Mouse (Mus musculus) midbrain, embryonic 10.5 days (tissue): Measurements from ENCODE around the gene Txndc16. TPM values are rescaled to one million over a fixed set of nuclear protein-coding genes. Genes with fewer than 3 reads are reported as not detected.

Experiments used
- DNase-seq: peaks from one replicate; pipeline ENCODE4 v3.0.0-alpha.2; 2017; ENCODE audit warnings: low spot score
- H3K27ac ChIP-seq: fragments of 300-500 bp; sonication (generic); replicated peaks from 2 replicates; pipeline ENCODE4 v1.5.1; 2016; ENCODE audit warnings: mild to moderate bottlenecking
- H3K27me3 ChIP-seq: fragments of 300-500 bp; sonication (generic); 2 replicates; pipeline ENCODE4 v1.6.1; 2016; ENCODE audit warnings: low read depth, mild to moderate bottlenecking; ENCODE audit not compliant: poor library complexity, severe bottlenecking
- H3K36me3 ChIP-seq: fragments of 300-500 bp; sonication (generic); 2 replicates; pipeline ENCODE4 v1.6.1; 2016; ENCODE audit warnings: mild to moderate bottlenecking, moderate library complexity
- H3K4me1 ChIP-seq: fragments of 300-500 bp; sonication (generic); 2 replicates; pipeline ENCODE4 v1.6.1; 2016
- H3K4me3 ChIP-seq: fragments of 300-500 bp; sonication (generic); 2 replicates; pipeline ENCODE4 v1.5.1; 2016; ENCODE audit warnings: mild to moderate bottlenecking, moderate library complexity
- H3K9me3 ChIP-seq: fragments of 300-500 bp; sonication (generic); replicated peaks from 2 replicates; pipeline ENCODE4 v1.6.1; 2016; ENCODE audit warnings: mild to moderate bottlenecking
- WGBS: fragments of 180-500 bp; shearing (Covaris S2); methylation state at CpG from one replicate; pipeline ENCODE4 v1.1.7; 2016; 5-methylcytosine and 5-hydroxymethylcytosine counted together
- polyA plus RNA-seq: library from polyadenylated mRNA; unstranded; fragments of >200 nt; fragmentation: Nextera tagmentation; extraction: Ambion mirVana; gene quantifications from 2 replicates; pipeline ENCODE4 v1.2.1, GENCODE M21; 2016

Txndc16 gene
- 15.8 and 17.3 TPM in 2 replicates for polyA plus RNA-seq

- Histone ChIP-seq H3K4me3 (peak within 1 kb of the TSS; percentile 91), H3K27ac (peak within 1 kb of the TSS; percentile 96), H3K36me3 (no peaks in the 10 kb centered on the region), H3K4me1 (peaks cover 20% of the 10 kb centered on the region), H3K27me3 (no peaks in the 10 kb centered on the region), H3K9me3 (no peaks in the 10 kb centered on the region)
- DNase-seq, result peak; percentile 76
- WGBS, result under 1% methylated on average over 59 of the region's 59 CpGs
Measured at GRCm38 (mm10) chr14:45220090-45220956, at the start of gene Txndc16. Txndc16 (minus strand) TSS chr14:45220328.

GRCm38 (mm10) chr14:45263831-45264592 lies 43.9 kb upstream of the Txndc16 start:
- WGBS, result 89% methylated on average over 3 of the region's 3 CpGs
- Histone ChIP-seq H3K4me1 (no peaks in the 10 kb centered on the region), H3K27ac (no peak overlapping the region), H3K36me3 (peaks cover 17% of the 10 kb centered on the region), H3K4me3 (no peak overlapping the region), H3K9me3 (peaks cover 7% of the 10 kb centered on the region; the same call in 1 of the 2 replicates), H3K27me3 (no peaks in the 10 kb centered on the region)
- DNase-seq, result no peak

- 92% methylated on average over 4 of the region's 4 CpGs for WGBS
Measured at GRCm38 (mm10) chr14:45251548-45252076, 31.5 kb upstream of the Txndc16 start.

GRCm38 (mm10) chr14:45241613-45242012 lies 21.5 kb upstream of the Txndc16 start:
- H3K36me3 ChIP-seq, result no peaks in the 10 kb centered on the region
- DNase-seq, result no peak
- H3K27ac ChIP-seq, result no peak overlapping the region
- WGBS, result 48% methylated on average over 1 of the region's 1 CpGs
- H3K4me1 ChIP-seq, result no peaks in the 10 kb centered on the region
- no peaks in the 10 kb centered on the region for H3K9me3 ChIP-seq
- no peak overlapping the region for H3K4me3 ChIP-seq
- H3K27me3 ChIP-seq, result no peaks in the 10 kb centered on the region

More at GRCm38 (mm10) chr14:45251548-45252076, 31.5 kb upstream of the Txndc16 start:
- Histone ChIP-seq H3K4me3 (no peak overlapping the region), H3K4me1 (no peaks in the 10 kb centered on the region), H3K27ac (no peak overlapping the region), H3K36me3 (peaks cover 9% of the 10 kb centered on the region), H3K9me3 (no peaks in the 10 kb centered on the region), H3K27me3 (no peaks in the 10 kb centered on the region)
- DNase-seq, result no peak

GRCm38 (mm10) chr14:45239042-45239441 lies 18.9 kb upstream of the Txndc16 start:
- Histone ChIP-seq H3K4me1 (no peaks in the 10 kb centered on the region), H3K27ac (no peak overlapping the region), H3K27me3 (no peaks in the 10 kb centered on the region), H3K36me3 (no peaks in the 10 kb centered on the region), H3K9me3 (no peaks in the 10 kb centered on the region), H3K4me3 (no peak overlapping the region)
- WGBS, result 77% methylated on average over 2 of the region's 2 CpGs
- DNase-seq, result no peak

- peaks cover 20% of the 10 kb centered on the region for H3K4me1 ChIP-seq
- WGBS, result 11% methylated on average over 11 of the region's 11 CpGs
- no peaks in the 10 kb centered on the region for H3K36me3 ChIP-seq
- peak overlapping the region; percentile 96 for H3K27ac ChIP-seq
- no peak for DNase-seq
- peak overlapping the region; percentile 91 for H3K4me3 ChIP-seq
- no peaks in the 10 kb centered on the region for H3K27me3 ChIP-seq
- no peaks in the 10 kb centered on the region for H3K9me3 ChIP-seq
Measured at GRCm38 (mm10) chr14:45220957-45221630, 966 bp upstream of the Txndc16 start.

- H3K4me3 ChIP-seq, result peak within 1 kb of the TSS; percentile 91
- DNase-seq, result peak; percentile 98
- no peaks in the 10 kb centered on the region for H3K36me3 ChIP-seq
- H3K9me3 ChIP-seq, result no peaks in the 10 kb centered on the region
- H3K4me1 ChIP-seq, result peaks cover 20% of the 10 kb centered on the region
- no peaks in the 10 kb centered on the region for H3K27me3 ChIP-seq
- 1% methylated on average over 79 of the region's 86 CpGs for WGBS
- peak within 1 kb of the TSS; percentile 96 for H3K27ac ChIP-seq
Measured at GRCm38 (mm10) chr14:45219281-45220089, 643 bp downstream of the Txndc16 start, which contains the start of gene Gpr137c. Gpr137c (plus strand) TSS chr14:45219717.

- H3K9me3 ChIP-seq, result no peaks in the 10 kb centered on the region
- H3K27ac ChIP-seq, result no peak overlapping the region
- DNase-seq, result no peak
- H3K36me3 ChIP-seq, result no peaks in the 10 kb centered on the region
- whole genome bisulfite sequencing, result 84% methylated on average over 4 of the region's 4 CpGs
- H3K4me1 ChIP-seq, result peaks cover 20% of the 10 kb centered on the region
- H3K4me3 ChIP-seq, result no peak overlapping the region
- H3K27me3 ChIP-seq, result no peaks in the 10 kb centered on the region
Measured at GRCm38 (mm10) chr14:45217693-45218092, 2.4 kb downstream of the Txndc16 start.

- DNase-seq, result no peak
- peaks cover 18% of the 10 kb centered on the region for H3K4me1 ChIP-seq
- H3K36me3 ChIP-seq, result peaks cover 3% of the 10 kb centered on the region
- no peak overlapping the region for H3K4me3 ChIP-seq
- no peaks in the 10 kb centered on the region for H3K27me3 ChIP-seq
- 95% methylated on average over 9 of the region's 9 CpGs for WGBS
- H3K27ac ChIP-seq, result no peak overlapping the region
- no peaks in the 10 kb centered on the region for H3K9me3 ChIP-seq
Measured at GRCm38 (mm10) chr14:45216711-45217340, 3.3 kb downstream of the Txndc16 start.

GRCm38 (mm10) chr14:45211431-45211830 lies 8.7 kb downstream of the Txndc16 start:
- DNase-seq, result no peak
- Histone ChIP-seq H3K27ac (no peak overlapping the region), H3K4me3 (no peak overlapping the region), H3K36me3 (peaks cover 25% of the 10 kb centered on the region), H3K27me3 (no peaks in the 10 kb centered on the region), H3K9me3 (no peaks in the 10 kb centered on the region), H3K4me1 (no peaks in the 10 kb centered on the region)
- WGBS, result 90% methylated on average over 1 of the region's 1 CpGs

- Histone ChIP-seq H3K36me3 (peaks cover 25% of the 10 kb centered on the region), H3K4me1 (no peaks in the 10 kb centered on the region), H3K4me3 (no peak overlapping the region), H3K9me3 (no peaks in the 10 kb centered on the region), H3K27ac (no peak overlapping the region), H3K27me3 (no peaks in the 10 kb centered on the region)
- WGBS, result 77% methylated on average over 4 of the region's 4 CpGs
- no peak for DNase-seq
Measured at GRCm38 (mm10) chr14:45210683-45211082, 9.4 kb downstream of the Txndc16 start.
